Mouse (Mus musculus) heart, postnatal 0 days (tissue): ENCODE data around the gene Dpysl5. TPM values are rescaled to one million over a fixed set of nuclear protein-coding genes. Genes with fewer than 3 reads are reported as not detected.

Experiments used
- ATAC-seq: fragments of 200-750 bp; cut with Nextera tagmentation; 2 replicates; pipeline ENCODE4 v1.8.0; 2017; ENCODE audit warnings: low read depth, moderate number of reproducible peaks, moderate library complexity; ENCODE audit not compliant: insufficient read depth
- DNase-seq: peaks from one replicate; pipeline ENCODE4 v3.0.0-alpha.2; 2016; ENCODE audit warnings: low spot score
- H3K27ac ChIP-seq: fragments of 300-500 bp; sonication (generic); 2 replicates; pipeline ENCODE4 v1.5.1; 2014; ENCODE audit warnings: low read depth, mild to moderate bottlenecking
- H3K27me3 ChIP-seq: fragments of 300-500 bp; sonication (generic); 2 replicates; pipeline ENCODE4 v1.6.1; 2014; ENCODE audit warnings: low read length, mixed read lengths; ENCODE audit not compliant: control insufficient read depth, insufficient read depth
- H3K36me3 ChIP-seq: fragments of 300-500 bp; sonication (generic); replicated peaks from 2 replicates; pipeline ENCODE4 v1.6.1; 2014; ENCODE audit warnings: low read length, mixed read lengths; ENCODE audit not compliant: control insufficient read depth, insufficient read depth
- H3K4me1 ChIP-seq: fragments of 300-500 bp; sonication (generic); 2 replicates; pipeline ENCODE4 v1.6.1; 2014; ENCODE audit warnings: antibody characterized with exemption; ENCODE audit not compliant: control insufficient read depth, insufficient read depth
- H3K4me2 ChIP-seq: fragments of 300-500 bp; sonication (generic); 2 replicates; pipeline ENCODE4 v1.6.1; 2014; ENCODE audit warnings: low read depth, mild to moderate bottlenecking, low read length, moderate library complexity
- H3K4me3 ChIP-seq: fragments of 300-500 bp; sonication (generic); 2 replicates; pipeline ENCODE4 v1.5.1; 2014; ENCODE audit warnings: low read depth, low read length
- H3K9ac ChIP-seq: fragments of 300-500 bp; sonication (generic); replicated peaks from 2 replicates; pipeline ENCODE4 v1.6.1; 2014; ENCODE audit warnings: low read depth, low read length, mixed read lengths
- H3K9me3 ChIP-seq: fragments of 300-500 bp; sonication (generic); replicated peaks from 2 replicates; pipeline ENCODE4 v1.6.1; 2016; ENCODE audit warnings: low read length; ENCODE audit not compliant: control insufficient read depth
- CTCF ChIP-seq: IDR thresholded peaks from 2 replicates; pipeline ENCODE4 v1.5.1; 2016; ENCODE audit warnings: antibody characterized with exemption, control low read depth, low read depth
- EP300 ChIP-seq: IDR thresholded peaks from 2 replicates; pipeline ENCODE4 v1.6.1; 2016; ENCODE audit warnings: antibody characterized with exemption, low read depth
- WGBS: fragments of 180-500 bp; shearing (Covaris S2); extraction: QIAGEN DNeasy Blood & Tissue Kit; methylation state at CpG from one replicate; pipeline ENCODE4 v1.1.7; 2014; 5-methylcytosine and 5-hydroxymethylcytosine counted together
- polyA plus RNA-seq: library from polyadenylated mRNA; unstranded; fragments of >200 nt; fragmentation: Nextera tagmentation; extraction: Ambion mirVana; gene quantifications from 2 replicates; pipeline ENCODE4 v1.2.1, GENCODE M21; 2015
- total RNA-seq: library from RNA; depleted of rRNA; stranded (reverse); fragments of >200 nt; gene quantifications from 2 replicates; pipeline ENCODE4 v1.2.3, GENCODE M21; 2014; ENCODE audit warnings: low replicate concordance

Dpysl5 gene
- total and polyA plus RNA-seq, 2 experiments from 2014 or later: 0.83 to 4.7 TPM

GRCm38 (mm10) chr5:30768598-30768997 lies 57.2 kb downstream of the Dpysl5 start:
- DNase-seq (peak; percentile 72), ATAC-seq (peak; percentile 60)
- Histone ChIP-seq H3K4me2 (peak overlapping the region; percentile 20), H3K4me1 (peaks cover 24% of the 10 kb centered on the region), H3K36me3 (no peaks in the 10 kb centered on the region), H3K9me3 (no peaks in the 10 kb centered on the region), H3K4me3 (no peak overlapping the region), H3K27me3 (peaks cover 1% of the 10 kb centered on the region; the same call in 1 of the 2 replicates), H3K27ac (no peak overlapping the region), H3K9ac (no peak overlapping the region)
- 9% methylated on average over 9 of the region's 9 CpGs for WGBS
- TF ChIP-seq EP300: no peak
- TF ChIP-seq CTCF: no peak

- H3K4me2 ChIP-seq: 0 out of 2 replicates have a peak overlapping the region, but pooled peaks have one; percentile 20
- peaks cover 24% of the 10 kb centered on the region for H3K4me1 ChIP-seq
- H3K9me3 ChIP-seq: no peaks in the 10 kb centered on the region
- 60% methylated on average over 9 of the region's 9 CpGs for WGBS
- ATAC-seq (no peak), DNase-seq (no peak)
- peaks cover 6% of the 10 kb centered on the region; the same call in 1 of the 2 replicates for H3K27me3 ChIP-seq
- no peak overlapping the region for H3K4me3 ChIP-seq
- TF ChIP-seq CTCF: no peak
- TF ChIP-seq EP300: no peak
- H3K9ac ChIP-seq: no peak overlapping the region
- H3K36me3 ChIP-seq: no peaks in the 10 kb centered on the region
- H3K27ac ChIP-seq: no peak overlapping the region
Measured at GRCm38 (mm10) chr5:30769075-30769474, 57.7 kb downstream of the Dpysl5 start.

GRCm38 (mm10) chr5:30774601-30775371 lies 63.4 kb downstream of the Dpysl5 start:
- 11% methylated on average over 20 of the region's 20 CpGs for WGBS
- H3K9ac ChIP-seq: no peak overlapping the region
- DNase-seq: peak; percentile 87
- peak overlapping the region; percentile 22; the same call in 1 of the 2 replicates for H3K4me3 ChIP-seq
- ATAC-seq: peak; percentile 81
- no peaks in the 10 kb centered on the region for H3K4me1 ChIP-seq
- peaks cover 11% of the 10 kb centered on the region for H3K27me3 ChIP-seq
- no peak overlapping the region for H3K27ac ChIP-seq
- TF ChIP-seq EP300: no peak
- peak; percentile 85 for TF ChIP-seq CTCF
- no peaks in the 10 kb centered on the region for H3K9me3 ChIP-seq
- no peaks in the 10 kb centered on the region for H3K36me3 ChIP-seq
- peak overlapping the region; percentile 61 for H3K4me2 ChIP-seq

- Histone ChIP-seq H3K9ac (no peak overlapping the region), H3K27ac (no peak overlapping the region), H3K27me3 (no peaks in the 10 kb centered on the region), H3K4me2 (no peak overlapping the region), H3K36me3 (no peaks in the 10 kb centered on the region), H3K4me1 (peaks cover 9% of the 10 kb centered on the region), H3K4me3 (no peak overlapping the region), H3K9me3 (no peaks in the 10 kb centered on the region)
- DNase-seq: peak; percentile 79
- 23% methylated on average over 9 of the region's 9 CpGs for WGBS
- peak; percentile 77 for ATAC-seq
- TF ChIP-seq CTCF (peak; percentile 8; the same call in 1 of the 2 replicates), EP300 (no peak)
Measured at GRCm38 (mm10) chr5:30780699-30781098, 69.3 kb downstream of the Dpysl5 start.

- no peaks in the 10 kb centered on the region for H3K9me3 ChIP-seq
- peak; percentile 45 for ATAC-seq
- H3K4me1 ChIP-seq: peaks cover 9% of the 10 kb centered on the region
- WGBS: 54% methylated on average over 3 of the region's 3 CpGs
- H3K27me3 ChIP-seq: no peaks in the 10 kb centered on the region
- no peak overlapping the region for H3K4me2 ChIP-seq
- no peak overlapping the region for H3K27ac ChIP-seq
- no peak overlapping the region for H3K9ac ChIP-seq
- no peaks in the 10 kb centered on the region for H3K36me3 ChIP-seq
- DNase-seq: no peak
- H3K4me3 ChIP-seq: no peak overlapping the region
- no peak for TF ChIP-seq CTCF
- TF ChIP-seq EP300: no peak
Measured at GRCm38 (mm10) chr5:30781147-30781546, 69.8 kb downstream of the Dpysl5 start.
